Mouse (Mus musculus): ENCODE results near the gene Kcne1l. TPM values are rescaled to one million over a fixed set of nuclear protein-coding genes. Genes with fewer than 3 reads are reported as not detected.

Kcne1l gene
- polyA plus RNA-seq (2015; fragmentation: Nextera tagmentation; extraction: Ambion mirVana) = 27.5 and 27.7 TPM in 2 replicates

- Histone ChIP-seq H3K27me3 (peaks cover 23% of the 10 kb centered on the region; the same call in 1 of the 2 replicates), H3K4me1 (no peaks in the 10 kb centered on the region)
- 17% methylated on average over 30 of the region's 33 CpGs for WGBS
Observed at GRCm38 (mm10) chrX:142305869-142306581, at the start of gene Kcne1l. Gene Kcne1l (minus strand): TSS chrX:142306294.

GRCm38 (mm10) chrX:142336207-142336606 is 30.1 kb upstream of the Kcne1l start:
- 93% methylated on average over 6 of the region's 6 CpGs for WGBS
- H3K27ac ChIP-seq = no peak overlapping the region
- H3K27me3 ChIP-seq = no peaks in the 10 kb centered on the region
- no peaks in the 10 kb centered on the region for H3K36me3 ChIP-seq
- no peak overlapping the region for H3K4me3 ChIP-seq
- no peaks in the 10 kb centered on the region for H3K9me3 ChIP-seq
- no peak overlapping the region for H3K9ac ChIP-seq
- ATAC-seq (ENCODE audit: borderline replicate concordance, extremely low read depth, low FRiP score, low TSS enrichment) = no peak
- H3K4me2 ChIP-seq = no peak overlapping the region
- H3K4me1 ChIP-seq = no peaks in the 10 kb centered on the region

More at GRCm38 (mm10) chrX:142305869-142306581, at the start of gene Kcne1l:
- Histone ChIP-seq H3K4me3 (peak within 1 kb of the TSS; percentile 29), H3K9ac (no peak within 1 kb of the TSS; the same call in 1 of the 2 replicates), H3K4me2 (peak within 1 kb of the TSS; percentile 59), H3K9me3 (no peaks in the 10 kb centered on the region), H3K27ac (no peak within 1 kb of the TSS), H3K36me3 (no peaks in the 10 kb centered on the region)
- ATAC-seq (ENCODE audit: borderline replicate concordance, extremely low read depth, low FRiP score, low TSS enrichment) = peak; percentile 88; the same call in 1 of the 2 replicates

- Histone ChIP-seq H3K27me3 (no peaks in the 10 kb centered on the region), H3K9me3 (no peaks in the 10 kb centered on the region), H3K9ac (no peak overlapping the region), H3K36me3 (no peaks in the 10 kb centered on the region), H3K4me1 (no peaks in the 10 kb centered on the region), H3K4me3 (no peak overlapping the region), H3K27ac (no peak overlapping the region), H3K4me2 (no peak overlapping the region)
- 81% methylated on average over 5 of the region's 5 CpGs for WGBS
- no peak for ATAC-seq (ENCODE audit: borderline replicate concordance, extremely low read depth, low FRiP score, low TSS enrichment)
Observed at GRCm38 (mm10) chrX:142335502-142335901, 29.4 kb upstream of the Kcne1l start.

- Histone ChIP-seq H3K36me3 (no peaks in the 10 kb centered on the region), H3K4me1 (no peaks in the 10 kb centered on the region), H3K27me3 (no peaks in the 10 kb centered on the region), H3K27ac (no peak overlapping the region), H3K4me2 (no peak overlapping the region), H3K9me3 (no peaks in the 10 kb centered on the region), H3K4me3 (no peak overlapping the region), H3K9ac (no peak overlapping the region)
- no peak for ATAC-seq (ENCODE audit: borderline replicate concordance, extremely low read depth, low FRiP score, low TSS enrichment)
- 60% methylated on average over 2 of the region's 2 CpGs for WGBS
Observed at GRCm38 (mm10) chrX:142325760-142326159, 19.7 kb upstream of the Kcne1l start.

- Histone ChIP-seq H3K4me2 (no peak overlapping the region), H3K4me1 (no peaks in the 10 kb centered on the region), H3K9ac (no peak overlapping the region), H3K9me3 (no peaks in the 10 kb centered on the region), H3K27me3 (no peaks in the 10 kb centered on the region), H3K27ac (no peak overlapping the region), H3K36me3 (no peaks in the 10 kb centered on the region), H3K4me3 (no peak overlapping the region)
- ATAC-seq (ENCODE audit: borderline replicate concordance, extremely low read depth, low FRiP score, low TSS enrichment) = no peak
- 78% methylated on average over 9 of the region's 9 CpGs for WGBS
Observed at GRCm38 (mm10) chrX:142316106-142316505, 10.0 kb upstream of the Kcne1l start.

- Histone ChIP-seq H3K9ac (no peak overlapping the region), H3K9me3 (no peaks in the 10 kb centered on the region), H3K27me3 (no peaks in the 10 kb centered on the region), H3K36me3 (no peaks in the 10 kb centered on the region), H3K4me2 (no peak overlapping the region), H3K27ac (no peak overlapping the region), H3K4me1 (no peaks in the 10 kb centered on the region), H3K4me3 (no peak overlapping the region)
- WGBS = 74% methylated on average over 8 of the region's 8 CpGs
- ATAC-seq (ENCODE audit: borderline replicate concordance, extremely low read depth, low FRiP score, low TSS enrichment) = no peak
Observed at GRCm38 (mm10) chrX:142315270-142315669, 9.2 kb upstream of the Kcne1l start.

GRCm38 (mm10) chrX:142314307-142315024 is 8.4 kb upstream of the Kcne1l start:
- 52% methylated on average over 11 of the region's 11 CpGs for WGBS
- Histone ChIP-seq H3K27me3 (no peaks in the 10 kb centered on the region), H3K9ac (no peak overlapping the region), H3K36me3 (no peaks in the 10 kb centered on the region), H3K27ac (no peak overlapping the region), H3K9me3 (no peaks in the 10 kb centered on the region), H3K4me1 (no peaks in the 10 kb centered on the region), H3K4me3 (no peak overlapping the region), H3K4me2 (no peak overlapping the region)
- ATAC-seq (ENCODE audit: borderline replicate concordance, extremely low read depth, low FRiP score, low TSS enrichment) = no peak

GRCm38 (mm10) chrX:142310431-142310830 is 4.3 kb upstream of the Kcne1l start:
- H3K4me2 ChIP-seq = no peak overlapping the region
- peaks cover 16% of the 10 kb centered on the region; the same call in 1 of the 2 replicates for H3K27me3 ChIP-seq
- no peaks in the 10 kb centered on the region for H3K4me1 ChIP-seq
- no peak overlapping the region for H3K4me3 ChIP-seq
- 39% methylated on average over 5 of the region's 5 CpGs for WGBS
- H3K9ac ChIP-seq = no peak overlapping the region
- no peaks in the 10 kb centered on the region for H3K9me3 ChIP-seq
- H3K27ac ChIP-seq = no peak overlapping the region
- no peaks in the 10 kb centered on the region for H3K36me3 ChIP-seq
- no peak for ATAC-seq (ENCODE audit: borderline replicate concordance, extremely low read depth, low FRiP score, low TSS enrichment)

- no peaks in the 10 kb centered on the region for H3K36me3 ChIP-seq
- peak overlapping the region; percentile 29 for H3K4me3 ChIP-seq
- WGBS = 36% methylated on average over 35 of the region's 35 CpGs
- peak; percentile 63 for ATAC-seq (ENCODE audit: borderline replicate concordance, extremely low read depth, low FRiP score, low TSS enrichment)
- no peaks in the 10 kb centered on the region for H3K9me3 ChIP-seq
- H3K9ac ChIP-seq = no peak overlapping the region; the same call in 1 of the 2 replicates
- H3K4me1 ChIP-seq = no peaks in the 10 kb centered on the region
- H3K27me3 ChIP-seq = peaks cover 24% of the 10 kb centered on the region; the same call in 1 of the 2 replicates
- no peak overlapping the region for H3K27ac ChIP-seq
- peak overlapping the region; percentile 59 for H3K4me2 ChIP-seq
Observed at GRCm38 (mm10) chrX:142305010-142305868, 855 bp downstream of the Kcne1l start.

GRCm38 (mm10) chrX:142304592-142304991 is 1.5 kb downstream of the Kcne1l start:
- no peaks in the 10 kb centered on the region for H3K36me3 ChIP-seq
- H3K4me3 ChIP-seq = no peak overlapping the region
- no peak for ATAC-seq (ENCODE audit: borderline replicate concordance, extremely low read depth, low FRiP score, low TSS enrichment)
- H3K9me3 ChIP-seq = no peaks in the 10 kb centered on the region
- no peak overlapping the region for H3K4me2 ChIP-seq
- peaks cover 28% of the 10 kb centered on the region; the same call in 1 of the 2 replicates for H3K27me3 ChIP-seq
- H3K27ac ChIP-seq = no peak overlapping the region
- H3K4me1 ChIP-seq = no peaks in the 10 kb centered on the region
- H3K9ac ChIP-seq = no peak overlapping the region

- Histone ChIP-seq H3K27me3 (peaks cover 25% of the 10 kb centered on the region; the same call in 1 of the 2 replicates), H3K4me2 (no peak overlapping the region), H3K9me3 (no peaks in the 10 kb centered on the region), H3K27ac (no peak overlapping the region), H3K4me3 (no peak overlapping the region), H3K4me1 (no peaks in the 10 kb centered on the region), H3K9ac (no peak overlapping the region), H3K36me3 (no peaks in the 10 kb centered on the region)
- 24% methylated on average over 2 of the region's 2 CpGs for WGBS
- ATAC-seq (ENCODE audit: borderline replicate concordance, extremely low read depth, low FRiP score, low TSS enrichment) = no peak
Observed at GRCm38 (mm10) chrX:142303456-142303855, 2.6 kb downstream of the Kcne1l start.

Data from lung, embryonic 15.5 days (tissue).